Mouse (Mus musculus) kidney, adult 2 months (tissue): ENCODE data around the gene Padi1.

Experiments used
- CTCF ChIP-seq: fragments of 200-500 bp; conservative IDR thresholded peaks from 2 replicates; pipeline ENCODE4 v1.5.1; 2011; ENCODE audit warnings: low read depth, mild to moderate bottlenecking, control low read depth, low read length, moderate library complexity, mixed read lengths; ENCODE audit not compliant: insufficient read depth, insufficient read length
- POLR2A ChIP-seq: fragments of 200-500 bp; IDR thresholded peaks from one replicate; pipeline ENCODE4 v1.6.1; 2011; ENCODE audit warnings: low read depth, low read length, control low read depth

GRCm38 (mm10) chr4:140882365-140882764 is 36.8 kb upstream of the Padi1 start:
- 0 out of 2 replicates have a peak, but pooled peaks have one; percentile 7 for TF ChIP-seq CTCF
- TF ChIP-seq POLR2A, result no peak
